9 mouse cellular contexts compared by ENCODE assay signal in genomic region chr10:81409330-81409729, GRCm38 (mm10). TPM values are rescaled to one million over a fixed set of nuclear protein-coding genes. Genes with fewer than 3 reads are reported as not detected.
DNase-seq lines count a peak whose midpoint lies in the region; ATAC-seq and TF ChIP-seq lines count a peak whose summit lies in the region.
"Had no signal": no experiment of that assay in that cellular context is flagged by ENCODE, and none has a peak within 500 bp of the region (broad histone marks: within the 10 kb centered on the region; RNA-seq: fewer than 3 reads in every experiment).

No protein-coding gene starts in this region.

- H3K9ac ChIP-seq in heart, adult 2 months (ENCODE audit: low read depth, low read length) = peak overlapping the region; percentile 7; the same call in 1 of the 2 replicates
- H3K9ac ChIP-seq in neural tube, embryonic 11.5 days (ENCODE audit: low read length) = peak overlapping the region; percentile 7; the same call in 1 of the 2 replicates
- H3K9ac ChIP-seq in intestine, postnatal 0 days (ENCODE audit: low read depth, low read length) = no peak overlapping the region
- H3K9ac ChIP-seq in stomach, postnatal 0 days (ENCODE audit: low read length) = no peak overlapping the region

- no peak for TF ChIP-seq EP300 in heart, adult 2 months (IDR thresholded peaks at IDR 0.05; ENCODE audit: insufficient read depth, low read depth, low read length)
- no peak for TF ChIP-seq EP300 in stomach, postnatal 0 days (optimal IDR thresholded peaks at IDR 0.05)

- TF ChIP-seq CTCF in heart, adult 2 months (IDR thresholded peaks at IDR 0.05) = no peak
- TF ChIP-seq CTCF in intestine, postnatal 0 days (IDR thresholded peaks at IDR 0.05; ENCODE audit: low read depth) = no peak
- no peak for TF ChIP-seq CTCF in stomach, postnatal 0 days (IDR thresholded peaks at IDR 0.05; ENCODE audit: low read depth)

- no peaks in the 10 kb centered on the region for H3K9me3 ChIP-seq in neural tube, embryonic 11.5 days (ENCODE audit: control insufficient read depth, low read length)
- no peaks in the 10 kb centered on the region for H3K9me3 ChIP-seq in intestine, postnatal 0 days (ENCODE audit: control insufficient read depth)
- H3K9me3 ChIP-seq in stomach, postnatal 0 days (ENCODE audit: control insufficient read depth, low read length) = no peaks in the 10 kb centered on the region

- DNase-seq in heart, adult 2 months = no peak
- DNase-seq in heart, postnatal 14 days = no peak
- no peak for DNase-seq in neural tube, embryonic 11.5 days (ENCODE audit: low spot score)
- DNase-seq in neural tube, embryonic 10.5 days (ENCODE audit: extremely low spot score, low spot score) = no peak
- DNase-seq in stomach, postnatal 0 days (ENCODE audit: low spot score) = no peak
- DNase-seq in cerebellum, adult 9-11 months = no peak
- DNase-seq in gastrocnemius, adult 8-10 months (ENCODE audit: low spot score in 2 of 2) = no peak
- DNase-seq: right cerebral cortex, postnatal 25 days had no signal

- H3K4me2 ChIP-seq in neural tube, embryonic 11.5 days (ENCODE audit: low read depth) = peak overlapping the region; percentile 23
- H3K4me2 ChIP-seq in intestine, postnatal 0 days (replicated peaks; ENCODE audit: low read depth) = peak overlapping the region; percentile 24; the same call in 1 of the 2 replicates
- H3K4me2 ChIP-seq in stomach, postnatal 0 days (replicated peaks; ENCODE audit: low read depth) = no peak overlapping the region

- no peak overlapping the region for H3K4me3 ChIP-seq in heart, adult 2 months
- H3K4me3 ChIP-seq in neural tube, embryonic 11.5 days (ENCODE audit: low read depth, low read length) = no peak overlapping the region
- no peak overlapping the region for H3K4me3 ChIP-seq in intestine, postnatal 0 days (ENCODE audit: low read depth, low read length)
- no peak overlapping the region for H3K4me3 ChIP-seq in stomach, postnatal 0 days (ENCODE audit: low read depth, low read length)

- TF ChIP-seq POLR2A in heart, adult 2 months (IDR thresholded peaks at IDR 0.05; ENCODE audit: insufficient read depth, low read depth, low read length) = no peak

- peaks cover 60% of the 10 kb centered on the region for H3K4me1 ChIP-seq in heart, adult 2 months (ENCODE audit: control insufficient read depth, insufficient read depth, low read length)
- H3K4me1 ChIP-seq in neural tube, embryonic 11.5 days (ENCODE audit: control insufficient read depth, insufficient read depth, low read length) = peaks cover 49% of the 10 kb centered on the region
- H3K4me1 ChIP-seq in intestine, postnatal 0 days (replicated peaks; ENCODE audit: control insufficient read depth, insufficient read depth, low read length) = peaks cover 22% of the 10 kb centered on the region
- peaks cover 18% of the 10 kb centered on the region for H3K4me1 ChIP-seq in stomach, postnatal 0 days (replicated peaks; ENCODE audit: control insufficient read depth, insufficient read depth)

- WGBS in heart, adult 2 months = 24% methylated on average over 8 of the region's 8 CpGs
- 9% methylated on average over 8 of the region's 8 CpGs for WGBS in neural tube, embryonic 11.5 days
- 35% methylated on average over 8 of the region's 8 CpGs for WGBS in intestine, postnatal 0 days
- 32% methylated on average over 8 of the region's 8 CpGs for WGBS in stomach, postnatal 0 days

- no peak for ATAC-seq in neural tube, embryonic 11.5 days (ENCODE audit: insufficient read depth, low FRiP score, low TSS enrichment)
- no peak for ATAC-seq in intestine, postnatal 0 days
- no peak for ATAC-seq in stomach, postnatal 0 days (ENCODE audit: low FRiP score, low TSS enrichment)

- intact Hi-C loops in heart, adult 2 months (cut with DNase I) = loop anchor here (5.0 kb wide), 1 partner anchor 33 kb away; no protein-coding TSS in a partner anchor
- intact Hi-C loops in heart, postnatal 14 days (cut with DNase I) = loop anchor here (2.0 kb wide), 1 partner anchor 33 kb away; no protein-coding TSS in a partner anchor

- H3K79me2 ChIP-seq in heart, adult 2 months (replicated peaks; ENCODE audit: control insufficient read depth, insufficient read depth, low read length) = no peaks in the 10 kb centered on the region

- peak overlapping the region; percentile 91 for H3K27ac ChIP-seq in heart, adult 2 months
- peak overlapping the region; percentile 56 for H3K27ac ChIP-seq in neural tube, embryonic 11.5 days (ENCODE audit: low read depth, low read length)
- H3K27ac ChIP-seq in intestine, postnatal 0 days (ENCODE audit: low read depth, low read length) = no peak overlapping the region
- H3K27ac ChIP-seq in stomach, postnatal 0 days (replicated peaks) = peak overlapping the region; percentile 30; the same call in 1 of the 2 replicates

- H3K27me3 ChIP-seq in heart, adult 2 months (ENCODE audit: control insufficient read depth, insufficient read depth, low read length) = no peaks in the 10 kb centered on the region
- peaks cover 22% of the 10 kb centered on the region for H3K27me3 ChIP-seq in neural tube, embryonic 11.5 days (ENCODE audit: control insufficient read depth, insufficient read depth, low read length)
- peaks cover 10% of the 10 kb centered on the region; the same call in 1 of the 2 replicates for H3K27me3 ChIP-seq in intestine, postnatal 0 days (replicated peaks; ENCODE audit: control insufficient read depth, insufficient read depth, low read length)
- H3K27me3 ChIP-seq in stomach, postnatal 0 days (ENCODE audit: control insufficient read depth, insufficient read depth, low read length) = no peaks in the 10 kb centered on the region

- peaks cover 27% of the 10 kb centered on the region for H3K36me3 ChIP-seq in heart, adult 2 months (ENCODE audit: control insufficient read depth, insufficient read depth, low read length)
- H3K36me3 ChIP-seq in neural tube, embryonic 11.5 days (ENCODE audit: control insufficient read depth, insufficient read depth, low read length) = no peaks in the 10 kb centered on the region
- peaks cover 28% of the 10 kb centered on the region for H3K36me3 ChIP-seq in intestine, postnatal 0 days (ENCODE audit: control insufficient read depth, insufficient read depth)
- peaks cover 26% of the 10 kb centered on the region for H3K36me3 ChIP-seq in stomach, postnatal 0 days (ENCODE audit: control insufficient read depth, insufficient read depth, low read length)

RNA-seq across cellular contexts. Expression of gene Smim24, which starts 16.5 kb away (rescaled TPM):
- total RNA-seq in heart, adult 2 months (2021) = 1 to 10 TPM; 2.0 to 2.3 TPM
- polyA plus RNA-seq in heart, adult 2 months (2012; rRNA removed) = 8.3 and 8.6 TPM in 2 replicates
- 1 to 10 TPM; 1.9 to 2.0 TPM for total RNA-seq in heart, postnatal 14 days (2021)
- 1.9 and 3.5 TPM in 2 replicates for polyA plus RNA-seq in neural tube, embryonic 11.5 days (2014; fragmentation: Nextera tagmentation; extraction: Ambion mirVana)
- polyA plus RNA-seq in intestine, postnatal 0 days (2015; fragmentation: Nextera tagmentation; extraction: Ambion mirVana) = 1,233 and 1,333 TPM in 2 replicates
- polyA plus RNA-seq in stomach, postnatal 0 days (2015; fragmentation: Nextera tagmentation; extraction: Ambion mirVana) = 205 and 239 TPM in 2 replicates
- total RNA-seq in gastrocnemius, adult 8-10 months (2022) = not detected

RNA-seq across cellular contexts. Expression of gene Gm48552, which starts 20.5 kb away (rescaled TPM):
- 1 to 10 TPM in 1 of 2 experiments, not detected in 1; 1.2 TPM for total RNA-seq in heart, adult 2 months (2021)
- polyA plus RNA-seq in heart, adult 2 months (2012; rRNA removed) = 0.88 and 1.2 TPM in 2 replicates
- under 1 TPM; 0.65 to 0.83 TPM for total RNA-seq in heart, postnatal 14 days (2021)
- 0.97 and 1.3 TPM in 2 replicates for polyA plus RNA-seq in neural tube, embryonic 11.5 days (2014; fragmentation: Nextera tagmentation; extraction: Ambion mirVana)
- polyA plus RNA-seq in intestine, postnatal 0 days (2015; fragmentation: Nextera tagmentation; extraction: Ambion mirVana) = 0.31 TPM in 1 of 2 replicates, not detected in the other
- polyA plus RNA-seq in stomach, postnatal 0 days (2015; fragmentation: Nextera tagmentation; extraction: Ambion mirVana) = 0.29 and 0.36 TPM in 2 replicates
- 1 to 10 TPM in 2 of 4 experiments, under 1 TPM in 1, not detected in 1; 0.43 to 1.1 (median 1.1) TPM for total RNA-seq in gastrocnemius, adult 8-10 months (2022)

RNA-seq across cellular contexts. Expression of gene Gm48551, which starts 25.1 kb away (rescaled TPM):
- total RNA-seq in heart, adult 2 months (2021) = 1 to 10 TPM in 1 of 2 experiments, under 1 TPM in 1; 0.73 to 1.9 TPM
- polyA plus RNA-seq in heart, adult 2 months (2012; rRNA removed) = 2.1 and 3.5 TPM in 2 replicates
- total RNA-seq in heart, postnatal 14 days (2021) = under 1 TPM; 0.51 to 0.84 TPM
- 1.7 and 3.0 TPM in 2 replicates for polyA plus RNA-seq in neural tube, embryonic 11.5 days (2014; fragmentation: Nextera tagmentation; extraction: Ambion mirVana)
- 0.76 and 1.1 TPM in 2 replicates for polyA plus RNA-seq in intestine, postnatal 0 days (2015; fragmentation: Nextera tagmentation; extraction: Ambion mirVana)
- polyA plus RNA-seq in stomach, postnatal 0 days (2015; fragmentation: Nextera tagmentation; extraction: Ambion mirVana) = 1.1 and 1.4 TPM in 2 replicates
- 1 to 10 TPM in 2 of 4 experiments, under 1 TPM in 2; 0.59 to 1.8 (median 1.1) TPM for total RNA-seq in gastrocnemius, adult 8-10 months (2022)

RNA-seq across cellular contexts. Expression of gene Dohh, which starts 25.1 kb away (rescaled TPM):
- total RNA-seq in heart, adult 2 months (2021) = 10 to 100 TPM; 46.6 to 53.8 TPM
- 48.5 and 56.9 TPM in 2 replicates for polyA plus RNA-seq in heart, adult 2 months (2012; rRNA removed)
- 10 to 100 TPM; 47.6 to 55.3 TPM for total RNA-seq in heart, postnatal 14 days (2021)
- 64.1 and 76.1 TPM in 2 replicates for polyA plus RNA-seq in neural tube, embryonic 11.5 days (2014; fragmentation: Nextera tagmentation; extraction: Ambion mirVana)
- polyA plus RNA-seq in intestine, postnatal 0 days (2015; fragmentation: Nextera tagmentation; extraction: Ambion mirVana) = 54.0 and 59.4 TPM in 2 replicates
- 59.4 and 63.0 TPM in 2 replicates for polyA plus RNA-seq in stomach, postnatal 0 days (2015; fragmentation: Nextera tagmentation; extraction: Ambion mirVana)
- total RNA-seq in gastrocnemius, adult 8-10 months (2022) = 10 to 100 TPM; 46.5 to 50.1 (median 47.4) TPM

RNA-seq across cellular contexts. Expression of gene Fzr1, which starts 31.0 kb away (rescaled TPM):
- 10 to 100 TPM; 29.9 to 31.5 TPM for total RNA-seq in heart, adult 2 months (2021)
- polyA plus RNA-seq in heart, adult 2 months (2012; rRNA removed) = 49.3 and 56.1 TPM in 2 replicates
- total RNA-seq in heart, postnatal 14 days (2021) = 10 to 100 TPM; 30.5 to 32.7 TPM
- 112 and 120 TPM in 2 replicates for polyA plus RNA-seq in neural tube, embryonic 11.5 days (2014; fragmentation: Nextera tagmentation; extraction: Ambion mirVana)
- 40.8 and 45.2 TPM in 2 replicates for polyA plus RNA-seq in intestine, postnatal 0 days (2015; fragmentation: Nextera tagmentation; extraction: Ambion mirVana)
- 51.4 and 51.6 TPM in 2 replicates for polyA plus RNA-seq in stomach, postnatal 0 days (2015; fragmentation: Nextera tagmentation; extraction: Ambion mirVana)
- 10 to 100 TPM; 14.8 to 18.5 (median 16.6) TPM for total RNA-seq in gastrocnemius, adult 8-10 months (2022)

Comparison
In these comparisons a context has a peak if more than half of its experiments do, and no peak if none do; other contexts are left out.
1. H3K9ac ChIP-seq: peak in heart, adult 2 months (single experiment) and neural tube, embryonic 11.5 days (single experiment); none in intestine, postnatal 0 days (single experiment) and stomach, postnatal 0 days (single experiment).
2. RNA of gene Smim24, which starts 16.5 kb away (polyA plus RNA-seq): 1,233 to 1,333 TPM in intestine, postnatal 0 days and 205 to 239 TPM in stomach, postnatal 0 days; 8.3 to 8.6 TPM in heart, adult 2 months and 1.9 to 3.5 TPM in neural tube, embryonic 11.5 days; every median in the first group is over 10 times any median in the second.